Mouse (Mus musculus) hindbrain, embryonic 13.5 days (tissue): ENCODE measurements at regions not wholly inside any gene's neighbourhood (a gene's known extent, or its start where the extent isn't known, plus 50 kb on each side); places are given as distances from the start of the nearest gene placed in this dataset.
A peak's percentile ranks its signal among the peaks of the same experiment; 100 is the strongest.

ENCODE experiments used
- ATAC-seq: fragments of 200-750 bp; cut with Nextera tagmentation; 2 replicates; pipeline ENCODE4 v1.8.0; 2017; ENCODE audit warnings: moderate TSS enrichment; ENCODE audit not compliant: low FRiP score
- H3K27ac ChIP-seq: fragments of 300-500 bp; sonication (generic); 2 replicates; pipeline ENCODE4 v1.5.1; 2015; ENCODE audit warnings: inconsistent platforms, mild to moderate bottlenecking, moderate library complexity
- H3K27me3 ChIP-seq: fragments of 300-500 bp; sonication (generic); 2 replicates; pipeline ENCODE4 v1.6.1; 2015; ENCODE audit warnings: mild to moderate bottlenecking, inconsistent platforms
- H3K36me3 ChIP-seq: fragments of 300-500 bp; sonication (generic); 2 replicates; pipeline ENCODE4 v1.6.1; 2015; ENCODE audit warnings: mild to moderate bottlenecking, inconsistent platforms
- H3K4me1 ChIP-seq: fragments of 300-500 bp; sonication (generic); replicated peaks from 2 replicates; pipeline ENCODE4 v1.6.1; 2015; ENCODE audit warnings: inconsistent platforms
- H3K4me2 ChIP-seq: fragments of 300-500 bp; sonication (generic); 2 replicates; pipeline ENCODE4 v1.6.1; 2015; ENCODE audit warnings: inconsistent platforms, mild to moderate bottlenecking, moderate library complexity
- H3K4me3 ChIP-seq: fragments of 300-500 bp; sonication (generic); 2 replicates; pipeline ENCODE4 v1.5.1; 2015; ENCODE audit warnings: mild to moderate bottlenecking, inconsistent platforms
- H3K9ac ChIP-seq: fragments of 300-500 bp; sonication (generic); 2 replicates; pipeline ENCODE4 v1.6.1; 2015; ENCODE audit warnings: mild to moderate bottlenecking, inconsistent platforms
- H3K9me3 ChIP-seq: fragments of 300-500 bp; sonication (generic); 2 replicates; pipeline ENCODE4 v1.6.1; 2016; ENCODE audit warnings: inconsistent platforms
- WGBS: fragments of 180-500 bp; shearing (Covaris S2); methylation state at CpG from one replicate; pipeline ENCODE4 v1.1.7; 2015; 5-methylcytosine and 5-hydroxymethylcytosine counted together

DNA sequence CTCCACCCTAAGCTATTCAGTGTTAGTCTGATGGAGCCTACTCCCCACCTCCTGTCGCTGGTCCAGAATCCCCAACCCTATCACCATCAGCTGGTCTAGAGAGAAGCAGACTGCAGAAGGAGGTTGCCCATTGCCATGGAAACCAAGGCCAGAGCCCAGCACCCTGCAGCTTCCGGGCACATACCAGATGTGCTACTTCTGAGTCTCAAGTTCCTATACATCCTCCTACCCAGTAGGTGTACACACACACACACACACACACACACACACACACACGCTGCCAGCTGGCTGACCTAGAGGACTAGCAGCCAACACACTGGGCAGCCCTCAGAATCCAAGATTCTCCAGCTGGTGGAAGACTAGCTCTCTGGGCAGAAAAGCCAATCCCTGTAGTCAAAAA lies 68.9 kb upstream of the Disp3 start:
- Histone ChIP-seq H3K27ac (peak overlapping the region; percentile 70), H3K9me3 (peaks cover 4% of the 10 kb centered on the region), H3K36me3 (no peaks in the 10 kb centered on the region), H3K27me3 (no peaks in the 10 kb centered on the region), H3K4me3 (no peak overlapping the region), H3K9ac (no peak overlapping the region), H3K4me1 (peaks cover 15% of the 10 kb centered on the region), H3K4me2 (no peak overlapping the region)
- WGBS, result 70% methylated on average over 3 of the region's 3 CpGs
- no peak for ATAC-seq

DNA sequence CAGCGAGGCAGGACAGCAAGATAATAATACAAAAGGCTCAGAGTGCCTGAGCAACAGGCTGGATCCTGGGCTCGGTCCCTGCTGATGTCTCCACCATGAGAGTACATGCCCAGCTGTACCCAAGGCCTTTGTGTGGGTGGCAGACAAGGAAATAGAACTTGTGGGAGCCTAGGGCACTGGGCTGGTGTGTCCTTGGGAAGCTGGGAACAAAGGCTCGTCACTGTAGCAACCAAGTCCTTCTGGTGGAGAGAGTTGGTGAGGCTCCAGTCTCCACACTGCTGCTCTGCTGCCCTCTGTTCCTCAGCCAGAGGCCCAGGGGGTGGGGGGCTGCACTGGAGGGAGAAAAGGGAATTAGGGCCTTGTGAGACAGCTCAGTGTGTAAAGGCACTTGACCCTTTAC lies 66.2 kb upstream of the Disp3 start:
- H3K4me1 ChIP-seq, result peaks cover 15% of the 10 kb centered on the region
- H3K27me3 ChIP-seq, result no peaks in the 10 kb centered on the region
- H3K9me3 ChIP-seq, result peaks cover 4% of the 10 kb centered on the region
- no peak overlapping the region for H3K4me2 ChIP-seq
- no peaks in the 10 kb centered on the region for H3K36me3 ChIP-seq
- 58% methylated on average over 3 of the region's 3 CpGs for WGBS
- H3K9ac ChIP-seq, result no peak overlapping the region
- H3K27ac ChIP-seq, result peak overlapping the region; percentile 66
- no peak overlapping the region for H3K4me3 ChIP-seq
- 0 out of 2 replicates have a peak, but pooled peaks have one; percentile 18 for ATAC-seq

DNA sequence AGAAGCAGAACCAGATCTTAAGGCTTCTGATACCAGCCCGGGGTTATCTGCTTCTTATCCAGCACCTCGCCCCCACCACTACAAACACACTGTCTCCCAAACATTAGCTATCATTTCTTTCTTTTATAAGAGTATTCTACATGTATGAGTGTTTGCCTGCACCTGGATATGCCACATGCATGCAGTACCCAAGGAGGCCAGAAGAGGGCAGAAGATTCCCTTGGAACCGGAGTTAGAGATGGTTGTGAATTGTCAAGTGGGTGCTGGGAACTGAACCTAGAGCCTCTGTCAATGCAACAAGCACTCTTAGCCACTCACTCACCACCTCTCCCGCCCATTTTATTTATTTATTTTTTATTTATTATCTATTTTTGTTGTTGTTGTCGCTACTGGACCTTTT lies 64.9 kb upstream of the Disp3 start:
- Histone ChIP-seq H3K36me3 (no peaks in the 10 kb centered on the region), H3K4me3 (no peak overlapping the region), H3K4me2 (no peak overlapping the region), H3K9me3 (peaks cover 4% of the 10 kb centered on the region), H3K27ac (no peak overlapping the region), H3K27me3 (0 out of 2 replicates have a peak, but pooled peaks cover 2% of the 10 kb centered on the region), H3K4me1 (peaks cover 15% of the 10 kb centered on the region), H3K9ac (no peak overlapping the region)
- WGBS, result 94% methylated on average over 5 of the region's 5 CpGs
- ATAC-seq, result no peak

DNA sequence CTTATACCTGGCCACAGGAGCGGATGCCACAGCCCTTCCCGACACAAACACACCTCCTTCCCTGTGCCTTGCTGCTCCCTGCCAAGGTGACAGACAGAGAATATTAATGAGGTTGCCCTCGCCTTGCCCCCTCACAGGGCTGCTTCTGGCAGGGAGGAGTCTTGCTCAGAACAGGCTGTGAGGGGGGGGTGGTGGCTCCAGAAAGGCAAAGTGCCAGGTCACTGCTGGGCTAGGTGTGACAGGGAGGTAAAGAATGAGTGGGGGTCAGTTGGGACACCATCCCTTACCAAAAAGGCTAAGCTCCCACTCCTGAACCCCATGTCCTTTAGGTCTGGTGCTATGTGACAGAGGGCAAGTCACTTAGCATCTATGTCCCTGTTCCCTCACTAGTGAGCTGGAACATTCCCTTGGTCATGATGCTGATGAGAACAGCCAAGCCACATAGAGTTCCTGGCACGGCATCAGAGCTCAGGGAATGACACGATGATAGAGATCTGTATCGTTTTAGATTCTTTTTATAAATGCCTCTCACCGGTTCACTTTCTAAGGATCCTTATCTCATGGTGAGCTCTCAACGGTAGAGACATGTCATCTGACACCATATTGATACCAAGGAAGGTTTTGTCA lies 53.9 kb upstream of the Disp3 start:
- Histone ChIP-seq H3K9me3 (no peaks in the 10 kb centered on the region), H3K9ac (no peak overlapping the region), H3K36me3 (no peaks in the 10 kb centered on the region), H3K27me3 (no peaks in the 10 kb centered on the region), H3K27ac (no peak overlapping the region), H3K4me1 (peaks cover 22% of the 10 kb centered on the region), H3K4me2 (no peak overlapping the region), H3K4me3 (no peak overlapping the region)
- no peak for ATAC-seq
- WGBS, result 75% methylated on average over 8 of the region's 8 CpGs

DNA sequence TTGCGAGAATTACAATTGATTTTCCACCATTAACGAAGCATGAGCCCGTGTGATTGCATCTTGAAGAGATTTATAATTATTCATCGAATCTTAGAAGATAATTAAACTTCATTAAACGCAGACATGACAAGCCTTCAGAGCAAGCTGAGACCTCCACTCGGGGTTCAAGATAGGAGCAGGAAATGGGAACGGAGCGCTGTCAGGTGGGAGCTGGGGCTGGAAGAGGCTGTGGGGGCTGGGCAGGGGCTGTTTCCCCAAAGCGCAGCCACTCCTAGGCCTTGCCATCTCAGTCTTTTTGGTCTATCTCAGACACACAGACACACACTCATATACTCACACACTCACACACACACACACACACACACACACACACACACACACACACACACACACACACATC lies 52.6 kb upstream of the Disp3 start:
- 65% methylated on average over 9 of the region's 9 CpGs for WGBS
- Histone ChIP-seq H3K4me2 (no peak overlapping the region), H3K4me3 (no peak overlapping the region), H3K27ac (peak overlapping the region; percentile 55), H3K4me1 (peaks cover 22% of the 10 kb centered on the region), H3K36me3 (no peaks in the 10 kb centered on the region), H3K9me3 (no peaks in the 10 kb centered on the region), H3K9ac (no peak overlapping the region), H3K27me3 (no peaks in the 10 kb centered on the region)
- no peak for ATAC-seq

DNA sequence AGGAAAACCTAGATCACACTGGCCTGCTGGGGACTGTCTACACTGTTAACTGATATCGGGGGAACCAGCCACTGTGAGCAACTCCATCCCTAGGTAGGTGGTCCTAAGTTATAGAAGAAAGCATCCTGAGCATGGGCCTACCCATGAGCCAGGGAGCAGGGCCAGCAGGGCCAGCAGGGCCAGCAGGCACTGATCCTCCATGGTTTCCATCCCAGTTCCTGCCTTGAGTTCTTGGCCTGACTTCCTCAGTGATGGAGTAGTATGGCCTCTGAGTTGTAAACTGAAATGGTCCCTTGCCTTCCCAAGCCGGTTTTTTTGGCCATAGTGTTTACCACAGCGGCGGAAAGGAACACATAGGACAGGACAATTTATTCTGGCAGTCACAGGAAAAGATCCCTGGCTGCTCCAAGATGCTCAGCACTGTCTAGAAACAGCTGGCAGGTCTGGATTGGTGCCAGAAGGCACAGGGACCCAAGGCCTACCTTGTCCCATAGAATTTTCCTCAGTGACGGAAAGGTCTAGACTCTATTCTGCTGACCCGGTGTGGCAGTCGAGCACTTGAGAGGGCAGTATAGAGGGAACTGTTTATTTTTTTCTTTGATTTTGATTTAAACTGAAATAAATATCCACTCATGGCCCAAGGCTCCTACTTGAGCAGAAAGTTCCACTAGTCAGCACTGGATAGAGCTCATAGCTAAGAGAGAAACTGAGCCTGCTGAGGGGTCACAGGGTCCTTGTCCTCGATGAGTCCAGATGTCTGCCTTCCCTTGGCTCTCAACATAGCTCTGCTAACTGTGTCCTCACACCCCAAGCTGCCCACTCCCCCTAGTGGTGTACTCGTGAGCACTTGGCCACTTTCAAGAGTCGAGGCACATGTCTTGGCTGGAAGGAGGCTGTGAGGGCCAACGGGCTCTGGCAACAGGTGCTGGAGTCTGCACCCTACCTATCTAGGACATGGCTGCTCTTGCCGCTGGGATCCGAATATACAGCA lies 50.4 kb upstream of the Disp3 start:
- ATAC-seq, result no peak
- H3K4me3 ChIP-seq, result no peak overlapping the region
- H3K4me2 ChIP-seq, result no peak overlapping the region
- no peaks in the 10 kb centered on the region for H3K36me3 ChIP-seq
- H3K9ac ChIP-seq, result no peak overlapping the region
- no peaks in the 10 kb centered on the region for H3K27me3 ChIP-seq
- 63% methylated on average over 13 of the region's 13 CpGs for WGBS
- peak overlapping the region; percentile 55; the same call in 1 of the 2 replicates for H3K27ac ChIP-seq
- H3K4me1 ChIP-seq, result peaks cover 26% of the 10 kb centered on the region
- no peaks in the 10 kb centered on the region for H3K9me3 ChIP-seq
